Mouse (Mus musculus) erythroblast, embryonic 14.5 days (primary cell): ENCODE data around the gene Gdpd2. TPM values are rescaled to one million over a fixed set of nuclear protein-coding genes. Genes with fewer than 3 reads are reported as not detected.

Source experiments
- H3K27me3 ChIP-seq: 2 replicates; pipeline ENCODE4 v1.6.1; 2012; ENCODE audit warnings: inconsistent platforms; ENCODE audit not compliant: control insufficient read depth
- H3K36me3 ChIP-seq: 2 replicates; pipeline ENCODE4 v1.6.1; 2012; ENCODE audit warnings: mild to moderate bottlenecking, inconsistent platforms; ENCODE audit not compliant: control insufficient read depth
- H3K4me1 ChIP-seq: 2 replicates; pipeline ENCODE4 v1.6.1; 2012; ENCODE audit warnings: inconsistent platforms; ENCODE audit not compliant: control insufficient read depth
- H3K4me3 ChIP-seq: replicated peaks from 2 replicates; pipeline ENCODE3; 2012; ENCODE audit warnings: moderate library complexity, mild to moderate bottlenecking, inconsistent platforms
- H3K9me3 ChIP-seq: 2 replicates; pipeline ENCODE4 v1.6.1; 2012; ENCODE audit warnings: low read length, inconsistent platforms, mixed read lengths; ENCODE audit not compliant: control insufficient read depth
- GATA1 ChIP-seq: IDR thresholded peaks from 2 replicates; pipeline ENCODE4 v1.6.1; 2012; ENCODE audit warnings: low read length, inconsistent platforms, mixed read lengths
- TAL1 ChIP-seq: IDR thresholded peaks from 3 replicates; pipeline ENCODE4 v1.6.1; 2012; ENCODE audit warnings: low read length, inconsistent platforms, mixed read lengths
- polyA plus RNA-seq: library from polyadenylated mRNA; stranded (reverse); fragments of >175 nt; gene quantifications from 2 replicates; pipeline ENCODE4 v1.2.3, GENCODE M21; 2012

The Gdpd2 gene
- polyA plus RNA-seq = not detected in 2 replicates

DNA sequence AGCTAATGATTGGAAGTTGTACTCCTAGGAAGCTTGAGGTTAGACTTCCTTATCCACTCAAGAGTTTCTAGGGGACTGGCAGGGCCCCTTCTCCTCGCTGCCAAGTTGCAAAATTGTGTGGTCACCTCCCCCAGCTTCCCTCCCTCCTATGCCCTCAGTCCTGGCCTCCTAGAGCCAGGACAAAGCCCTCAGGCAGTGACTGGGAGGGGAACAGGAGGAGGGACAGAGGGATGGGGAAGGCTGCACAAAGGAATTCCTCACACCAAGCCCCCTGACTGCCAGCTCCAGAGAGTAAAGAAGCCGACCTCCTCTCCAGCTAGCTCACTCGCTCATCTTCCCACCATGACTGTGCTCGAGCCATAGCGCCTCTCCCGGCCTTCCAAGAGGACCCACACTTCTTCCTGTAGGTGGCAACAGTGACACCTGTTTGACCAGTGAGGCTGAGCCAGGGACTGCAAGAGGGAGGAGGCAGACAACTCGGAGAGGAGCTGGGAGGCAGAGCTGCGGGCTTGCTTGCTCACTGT, at the start of gene Gdpd2:
Gene Gdpd2 (plus strand): TSS at position 209 of the 524 bp plus-strand sequence.
- no peaks in the 10 kb centered on the region for H3K9me3 ChIP-seq
- no peak within 1 kb of the TSS for H3K4me3 ChIP-seq
- peaks cover 33% of the 10 kb centered on the region for H3K36me3 ChIP-seq
- peaks cover 25% of the 10 kb centered on the region for H3K27me3 ChIP-seq
- TF ChIP-seq GATA1 = no peak
- TF ChIP-seq TAL1 = no peak
- H3K4me1 ChIP-seq = no peaks in the 10 kb centered on the region

DNA sequence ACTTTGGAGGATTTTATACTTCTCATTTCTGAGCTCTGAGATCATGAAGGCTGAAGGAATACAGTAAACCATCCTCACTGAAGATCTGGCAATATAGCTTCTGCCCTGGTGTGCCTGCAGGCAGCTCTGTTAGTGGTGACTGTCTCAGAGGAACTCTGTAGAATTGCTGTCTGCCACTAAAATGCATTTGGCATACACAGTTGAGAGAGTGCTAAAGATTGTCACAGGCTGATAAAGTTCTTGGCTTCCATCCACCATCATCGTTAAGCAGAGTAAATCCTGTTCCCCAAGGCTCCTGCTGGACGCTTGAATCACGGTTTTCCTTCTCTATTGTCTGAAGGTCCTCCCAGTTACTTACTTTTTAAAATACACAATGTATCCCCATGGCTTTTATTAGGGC, 43.1 kb upstream of the Gdpd2 start:
- H3K4me1 ChIP-seq = no peaks in the 10 kb centered on the region
- TF ChIP-seq TAL1 (no peak), GATA1 (no peak)
- H3K9me3 ChIP-seq = no peaks in the 10 kb centered on the region
- H3K27me3 ChIP-seq = no peaks in the 10 kb centered on the region
- no peak overlapping the region for H3K4me3 ChIP-seq
- H3K36me3 ChIP-seq = peaks cover 64% of the 10 kb centered on the region

DNA sequence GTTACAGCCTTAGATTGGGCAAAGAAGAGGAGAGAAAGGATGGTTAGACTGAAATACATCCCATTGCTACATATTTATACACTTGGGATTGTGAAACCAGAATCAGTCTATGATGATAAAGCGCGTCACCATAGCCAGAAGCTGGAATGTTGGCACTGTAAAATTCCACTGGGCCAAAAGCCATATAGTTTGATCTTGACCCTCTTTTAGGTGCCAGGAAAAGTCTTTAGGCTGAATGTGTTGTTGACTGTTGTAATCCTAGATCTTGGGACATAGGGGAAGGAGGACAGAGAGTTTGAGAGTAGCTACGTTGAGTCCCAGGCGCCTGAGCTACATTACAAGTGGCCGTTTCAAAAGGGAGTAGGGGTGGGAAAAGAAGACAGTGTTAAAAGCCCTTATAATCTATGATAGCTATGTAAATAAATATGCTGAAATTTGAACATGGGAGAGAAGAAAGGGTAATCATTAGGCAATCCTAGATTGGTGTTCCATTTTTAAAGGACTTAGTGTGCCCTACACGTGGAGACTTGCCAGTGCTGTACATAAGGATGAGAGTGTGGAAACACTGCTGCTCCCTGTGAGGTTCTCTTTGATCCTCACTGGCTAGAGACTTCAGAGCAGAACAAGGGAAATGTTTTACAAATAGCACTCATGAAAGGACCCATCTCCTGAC, 42.2 kb upstream of the Gdpd2 start:
- TF ChIP-seq GATA1 (no peak), TAL1 (no peak)
- Histone ChIP-seq H3K4me1 (no peaks in the 10 kb centered on the region), H3K4me3 (no peak overlapping the region), H3K36me3 (peaks cover 74% of the 10 kb centered on the region), H3K9me3 (no peaks in the 10 kb centered on the region), H3K27me3 (no peaks in the 10 kb centered on the region)

DNA sequence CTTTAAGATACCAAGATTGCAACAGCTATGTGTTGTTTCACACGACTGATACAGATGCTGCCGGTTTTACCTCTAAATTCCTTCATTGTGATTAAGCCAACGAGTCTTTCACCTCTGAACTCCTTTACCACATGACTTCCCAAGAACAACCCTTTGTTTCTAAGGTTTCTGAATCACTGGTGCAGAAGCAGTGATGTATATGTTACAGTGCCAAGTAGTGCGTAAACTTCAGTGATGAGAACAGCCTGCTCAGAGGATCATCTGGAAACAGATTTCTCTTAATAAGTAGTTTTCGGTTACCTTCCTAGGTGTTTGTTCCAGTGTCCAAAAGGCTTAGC, 41.7 kb upstream of the Gdpd2 start:
- Histone ChIP-seq H3K36me3 (peaks cover 79% of the 10 kb centered on the region), H3K9me3 (no peaks in the 10 kb centered on the region), H3K4me1 (no peaks in the 10 kb centered on the region), H3K4me3 (no peak overlapping the region), H3K27me3 (no peaks in the 10 kb centered on the region)
- TF ChIP-seq TAL1 (no peak), GATA1 (no peak)

DNA sequence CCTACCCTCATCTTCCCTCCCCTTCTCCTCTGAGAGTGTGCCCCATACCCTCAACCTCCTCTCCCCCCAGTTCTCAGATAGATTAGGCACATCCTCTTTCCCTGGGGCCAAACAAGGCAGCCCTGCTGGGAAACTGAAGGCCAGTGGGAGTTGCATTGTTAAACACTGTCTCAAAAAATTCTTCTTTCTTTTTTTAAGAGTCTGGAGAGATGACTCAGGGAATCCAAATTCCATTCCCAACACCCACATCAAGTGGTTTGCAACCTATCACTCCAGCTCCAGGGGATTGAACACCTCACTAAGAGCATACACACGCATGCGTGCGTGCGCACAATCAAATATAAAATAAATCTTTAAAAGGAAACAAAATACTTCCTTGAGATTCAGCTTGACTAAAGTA, 32.9 kb upstream of the Gdpd2 start:
- no peaks in the 10 kb centered on the region for H3K4me1 ChIP-seq
- peaks cover 91% of the 10 kb centered on the region for H3K36me3 ChIP-seq
- TF ChIP-seq GATA1 = no peak
- TF ChIP-seq TAL1 = no peak
- H3K27me3 ChIP-seq = no peaks in the 10 kb centered on the region
- no peaks in the 10 kb centered on the region for H3K9me3 ChIP-seq
- H3K4me3 ChIP-seq = no peak overlapping the region

DNA sequence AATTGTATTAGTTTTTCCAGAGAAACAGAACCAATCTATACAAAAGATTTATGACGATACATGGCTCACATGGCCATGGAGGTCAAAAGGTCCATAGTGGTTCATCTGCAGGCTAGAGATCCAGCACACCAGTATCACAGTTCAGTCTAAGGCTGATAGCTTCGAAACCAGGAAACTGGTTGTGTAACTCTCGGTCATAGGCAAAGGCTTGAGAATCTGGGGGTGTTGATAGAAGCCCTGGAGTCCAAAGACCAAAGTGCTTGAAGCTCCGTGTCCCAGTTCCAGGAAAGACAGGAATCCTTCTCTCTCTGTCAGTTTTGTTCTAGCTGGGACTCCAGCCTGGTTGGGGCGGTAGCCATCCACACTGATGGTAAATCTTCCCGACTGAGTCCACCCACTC, 21.6 kb upstream of the Gdpd2 start:
- H3K4me3 ChIP-seq = no peak overlapping the region
- H3K27me3 ChIP-seq = no peaks in the 10 kb centered on the region
- H3K9me3 ChIP-seq = no peaks in the 10 kb centered on the region
- TF ChIP-seq GATA1 (no peak), TAL1 (no peak)
- peaks cover 92% of the 10 kb centered on the region for H3K36me3 ChIP-seq
- H3K4me1 ChIP-seq = no peaks in the 10 kb centered on the region

DNA sequence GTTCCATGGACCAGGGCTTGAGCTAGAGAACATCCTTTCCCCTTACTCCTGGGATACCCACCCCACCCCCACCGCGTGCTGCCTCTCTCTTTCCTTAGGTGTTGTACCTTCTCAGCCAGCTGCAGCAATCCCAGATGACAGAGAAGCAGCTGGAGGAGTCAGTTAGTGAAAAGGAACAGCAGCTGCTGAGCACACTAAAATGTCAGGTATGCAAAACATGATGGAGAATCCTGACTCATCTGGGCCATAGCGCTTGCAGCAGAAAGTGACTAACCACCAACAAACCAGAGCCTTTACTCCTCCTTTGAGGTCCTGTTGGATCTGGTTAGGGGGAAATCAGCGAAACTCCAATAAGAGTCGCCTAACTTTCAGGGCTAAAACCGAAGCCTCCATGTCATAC, 13.5 kb upstream of the Gdpd2 start:
- Histone ChIP-seq H3K27me3 (no peaks in the 10 kb centered on the region), H3K4me1 (no peaks in the 10 kb centered on the region), H3K4me3 (no peak overlapping the region), H3K9me3 (no peaks in the 10 kb centered on the region), H3K36me3 (peaks cover 98% of the 10 kb centered on the region)
- TF ChIP-seq TAL1 (no peak), GATA1 (no peak)

DNA sequence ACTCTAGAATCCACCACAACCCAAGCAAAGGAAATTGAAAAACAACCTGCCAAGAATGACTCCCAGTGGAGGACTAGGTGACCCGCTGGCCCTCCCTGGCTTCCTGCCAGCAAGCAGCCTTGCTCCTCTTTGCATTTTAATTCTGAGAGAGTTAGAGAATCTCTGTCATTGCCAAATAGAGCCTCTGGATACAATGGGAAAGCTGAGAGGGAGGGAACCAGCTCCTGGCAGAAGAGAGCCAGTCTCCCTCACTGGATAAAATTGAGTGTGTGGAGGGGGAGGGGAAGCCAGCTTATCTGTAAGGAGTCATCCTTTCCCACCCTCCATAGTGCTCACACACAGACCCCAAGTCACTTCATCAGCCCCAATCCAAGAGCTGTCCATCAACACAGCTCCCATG, 726 bp upstream of the Gdpd2 start:
- Histone ChIP-seq H3K4me3 (no peak overlapping the region), H3K9me3 (no peaks in the 10 kb centered on the region), H3K36me3 (peaks cover 40% of the 10 kb centered on the region), H3K27me3 (peaks cover 25% of the 10 kb centered on the region), H3K4me1 (no peaks in the 10 kb centered on the region)
- no peak for TF ChIP-seq GATA1
- TF ChIP-seq TAL1 = no peak

DNA sequence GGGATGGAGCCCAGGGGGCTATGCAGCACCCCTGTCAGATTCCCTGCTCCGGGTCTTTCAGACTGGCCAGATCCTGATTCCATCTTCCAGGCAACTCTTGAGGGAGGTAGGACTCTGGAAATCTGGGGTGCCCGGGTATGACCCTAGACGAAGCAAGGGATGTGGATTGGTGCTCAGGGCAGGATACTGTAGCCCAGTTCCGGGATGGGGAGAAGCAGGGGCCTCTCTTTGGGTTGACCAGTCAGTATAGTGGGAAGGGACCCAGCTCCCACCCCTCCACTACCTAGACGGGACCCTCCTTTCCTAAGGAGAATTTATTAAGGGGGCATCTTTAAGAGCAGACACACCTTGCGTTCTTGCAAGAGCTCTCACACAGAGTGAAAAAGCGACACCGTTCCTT, 593 bp downstream of the Gdpd2 start:
- Histone ChIP-seq H3K36me3 (peaks cover 28% of the 10 kb centered on the region), H3K4me3 (no peak overlapping the region), H3K9me3 (no peaks in the 10 kb centered on the region), H3K4me1 (no peaks in the 10 kb centered on the region), H3K27me3 (peaks cover 25% of the 10 kb centered on the region)
- TF ChIP-seq TAL1 (no peak), GATA1 (no peak)

DNA sequence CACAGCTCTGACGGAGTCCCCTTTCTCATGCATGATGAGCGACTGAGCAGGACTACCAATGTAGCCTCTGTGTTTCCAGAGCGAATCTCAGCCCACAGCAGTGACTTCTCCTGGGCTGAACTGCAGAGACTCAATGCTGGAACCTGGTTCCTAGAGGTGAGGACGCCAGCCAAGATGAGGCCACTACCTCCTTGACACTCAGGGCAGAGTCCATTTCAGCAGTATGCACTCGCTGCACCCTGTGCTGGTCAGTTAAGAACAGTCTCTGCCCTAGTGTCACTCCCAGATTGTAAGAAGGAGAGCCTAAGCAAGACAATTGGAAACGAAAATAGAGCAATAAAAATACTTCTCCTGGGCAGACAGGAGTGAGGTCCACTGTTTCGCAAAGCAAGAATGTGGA, 4.7 kb downstream of the Gdpd2 start:
- TF ChIP-seq TAL1 (no peak), GATA1 (no peak)
- peaks cover 36% of the 10 kb centered on the region for H3K27me3 ChIP-seq
- no peaks in the 10 kb centered on the region for H3K36me3 ChIP-seq

More for the DNA sequence above, 4.7 kb downstream of the Gdpd2 start:
- Histone ChIP-seq H3K4me1 (no peaks in the 10 kb centered on the region), H3K4me3 (no peak overlapping the region), H3K9me3 (no peaks in the 10 kb centered on the region)
